Mouse (Mus musculus) lung, postnatal 25 days (tissue): ENCODE measurements around the gene Pde1c.

Source experiments
- DNase-seq: peaks from one replicate; pipeline ENCODE4 v3.0.0; 2022; ENCODE audit warnings: low spot score

The Pde1c gene

DNA sequence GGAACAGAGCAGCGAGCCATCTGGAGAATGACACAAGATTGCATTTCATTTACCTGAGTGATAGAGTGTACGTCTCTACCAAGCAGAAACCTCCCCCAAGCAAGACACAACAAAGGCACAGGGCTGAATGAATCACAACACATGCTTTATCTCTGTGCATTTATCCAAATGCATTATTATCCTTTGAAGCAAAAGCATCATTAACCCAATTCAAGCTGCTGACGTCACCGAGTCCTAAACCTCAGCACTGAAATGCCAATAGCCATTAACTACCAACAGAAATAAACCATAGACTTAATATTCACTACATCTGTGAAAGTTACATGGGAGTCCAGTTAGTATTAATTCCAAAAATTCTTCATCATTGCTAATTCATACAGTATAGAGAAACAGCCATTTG lies 127.4 kb downstream of the Pde1c start:
- no peak for DNase-seq

DNA sequence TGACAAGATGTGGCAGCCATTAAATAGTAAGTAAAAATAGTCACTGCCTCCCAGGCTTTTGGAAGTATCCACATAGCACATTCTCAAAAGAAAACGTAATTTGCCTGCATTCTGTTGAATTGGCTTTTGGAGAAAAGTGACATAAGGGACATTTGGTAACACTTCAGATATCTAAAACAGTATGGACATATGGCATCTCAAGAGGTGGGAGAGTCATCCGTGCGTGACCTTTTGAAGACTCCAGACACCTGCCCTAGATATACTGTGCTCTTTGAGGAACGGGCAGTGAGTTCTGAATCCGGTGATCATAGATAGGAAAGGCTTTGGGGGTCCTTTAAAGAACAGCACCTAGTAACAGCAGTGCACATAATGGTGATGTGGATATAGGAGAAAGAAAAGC lies 143.1 kb downstream of the Pde1c start:
- DNase-seq: no peak

DNA sequence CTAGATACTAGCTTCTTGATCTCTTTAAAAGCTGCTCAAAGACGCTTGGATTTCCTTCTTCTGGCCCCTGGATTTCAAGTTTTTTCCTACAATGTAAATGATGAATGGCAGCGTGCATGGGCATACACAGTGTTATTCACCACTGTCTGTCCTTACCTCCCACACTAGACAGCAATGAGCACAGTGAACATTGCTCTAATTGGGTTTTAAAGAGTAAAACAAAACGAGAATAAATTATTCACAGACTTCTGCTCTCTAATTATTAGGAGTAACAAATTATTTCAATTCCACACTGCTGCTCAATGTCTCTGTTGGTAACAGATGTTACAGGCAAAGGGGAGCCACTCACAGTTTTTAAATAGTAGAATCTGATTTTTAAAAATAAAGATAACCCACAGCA lies 146.0 kb downstream of the Pde1c start:
- DNase-seq: no peak

DNA sequence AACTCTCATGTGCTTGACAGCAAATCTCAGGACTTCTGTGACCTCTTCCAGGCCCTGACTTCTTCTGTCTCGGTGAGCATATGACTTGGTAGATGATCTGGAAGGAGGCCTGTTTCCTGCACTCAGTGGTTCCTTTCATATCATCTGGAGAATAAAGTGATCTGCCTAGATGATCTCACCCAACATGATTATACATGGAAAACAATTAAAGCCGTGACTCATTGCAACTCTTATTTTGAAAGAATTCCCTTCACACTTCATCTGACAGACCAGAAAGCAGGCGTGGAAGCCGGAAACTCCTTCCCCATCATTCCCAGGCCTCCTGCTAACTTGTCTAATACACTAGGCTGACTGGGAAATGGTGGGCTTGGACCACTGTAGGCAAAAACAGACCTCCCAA lies 152.7 kb downstream of the Pde1c start:
- no peak for DNase-seq

DNA sequence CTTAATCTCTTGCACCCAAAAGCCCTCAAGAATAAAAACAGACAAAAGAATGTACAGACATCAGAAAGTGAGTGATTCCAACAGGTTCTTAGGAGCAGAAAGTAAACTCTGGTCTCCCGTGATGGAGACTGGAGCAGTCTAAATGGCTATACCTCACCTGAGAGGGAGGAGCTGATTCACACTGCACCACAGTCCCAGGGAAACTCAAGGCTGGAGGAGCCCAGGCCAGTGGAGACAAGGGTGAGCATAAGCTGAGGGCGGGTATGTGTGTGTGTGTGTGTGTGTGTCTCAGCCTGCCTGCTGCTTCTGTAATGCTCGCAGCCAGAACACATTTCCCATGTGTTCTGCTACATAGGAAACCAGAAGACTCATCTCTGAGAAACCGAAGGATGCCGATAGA lies 179.7 kb downstream of the Pde1c start:
- no peak for DNase-seq

DNA sequence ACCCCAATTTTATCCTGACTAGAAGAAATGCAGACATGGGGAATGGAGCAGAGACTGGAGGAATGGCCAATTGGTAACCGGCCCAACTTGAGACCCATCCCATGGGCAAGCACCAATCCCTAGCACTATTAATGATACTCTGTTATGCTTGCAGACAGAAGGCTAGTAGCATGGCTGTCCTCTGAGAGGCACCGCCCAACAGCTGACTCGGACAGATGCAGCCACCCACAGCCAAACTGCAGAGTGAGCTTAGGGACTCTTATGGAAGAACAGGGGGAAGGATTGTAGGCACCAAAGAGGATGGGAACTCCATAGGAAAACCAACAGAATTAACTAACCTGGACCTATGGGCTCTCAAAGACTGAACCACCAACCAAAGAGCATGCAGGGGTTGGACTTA lies 192.5 kb downstream of the Pde1c start:
- DNase-seq: no peak

DNA sequence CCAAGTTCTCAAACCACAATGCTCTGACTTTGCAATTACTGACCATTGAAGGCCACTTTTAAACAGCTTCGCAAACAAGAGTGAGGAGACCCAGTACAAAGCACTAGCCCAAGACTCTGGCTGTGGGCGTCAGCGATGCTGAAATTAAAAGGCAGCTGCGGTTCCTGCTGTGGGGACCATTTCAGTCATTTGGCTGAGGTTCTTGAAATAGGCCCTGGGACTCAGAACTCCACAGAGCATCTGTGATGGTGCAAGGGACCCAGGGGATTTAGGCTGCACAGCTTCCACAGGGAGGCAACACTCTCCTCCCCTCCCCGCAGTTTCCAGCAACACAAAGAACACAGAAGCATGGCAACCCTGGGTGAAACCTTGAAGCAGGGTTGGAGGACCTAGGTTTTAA lies 194.7 kb downstream of the Pde1c start:
- no peak for DNase-seq

DNA sequence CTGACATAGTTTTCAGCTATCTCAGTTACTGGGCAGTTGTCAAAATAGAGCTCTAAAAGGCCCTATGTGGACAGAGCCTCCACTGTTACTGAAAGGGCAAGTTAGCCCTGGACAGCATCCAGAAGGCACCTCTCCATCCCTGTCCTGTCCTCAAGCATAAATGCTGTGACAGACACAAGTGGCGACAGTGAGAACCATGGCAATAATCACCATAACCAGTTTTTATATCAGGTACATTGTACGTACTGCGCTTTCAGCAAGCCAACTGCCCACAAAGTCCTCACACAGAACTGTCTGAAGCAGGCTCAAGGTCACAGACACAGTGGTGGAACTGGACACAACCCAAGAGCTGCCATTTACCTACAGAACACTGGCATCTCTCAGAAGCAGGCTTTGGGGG lies 195.2 kb downstream of the Pde1c start:
- DNase-seq: no peak

DNA sequence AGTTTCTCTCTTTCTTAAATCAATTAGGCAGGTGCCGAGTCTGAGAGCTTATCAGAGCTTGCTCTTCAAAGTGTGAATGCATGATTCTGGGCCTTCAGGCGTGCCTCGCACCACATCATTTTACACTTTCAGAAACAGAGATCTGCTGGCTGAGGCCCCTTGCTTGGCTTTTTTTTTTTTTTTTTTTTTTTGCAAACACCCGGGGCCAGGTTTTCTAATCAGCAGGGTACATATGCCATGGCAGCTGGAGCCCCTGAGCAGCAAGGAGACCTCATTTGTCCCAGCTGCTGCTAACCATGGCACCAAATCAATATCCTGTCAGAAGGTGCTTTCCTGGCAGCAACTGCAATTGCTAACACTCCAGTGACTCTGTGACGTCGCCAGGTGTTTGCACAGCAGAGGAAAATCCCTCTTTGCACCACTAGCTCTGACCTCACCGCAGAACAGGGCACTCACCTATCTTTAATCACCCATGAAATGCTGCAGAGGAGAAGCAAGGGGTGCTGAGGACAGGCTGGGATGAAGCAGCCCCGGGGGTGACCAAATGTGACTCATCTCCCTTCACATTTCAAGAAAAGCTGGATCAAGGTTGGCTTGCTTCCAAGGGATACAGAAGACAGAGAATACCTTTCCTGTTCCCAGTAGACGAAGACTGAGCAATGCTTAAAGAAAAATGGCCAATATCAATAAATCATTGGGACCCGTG lies 195.7 kb downstream of the Pde1c start:
- no peak for DNase-seq

DNA sequence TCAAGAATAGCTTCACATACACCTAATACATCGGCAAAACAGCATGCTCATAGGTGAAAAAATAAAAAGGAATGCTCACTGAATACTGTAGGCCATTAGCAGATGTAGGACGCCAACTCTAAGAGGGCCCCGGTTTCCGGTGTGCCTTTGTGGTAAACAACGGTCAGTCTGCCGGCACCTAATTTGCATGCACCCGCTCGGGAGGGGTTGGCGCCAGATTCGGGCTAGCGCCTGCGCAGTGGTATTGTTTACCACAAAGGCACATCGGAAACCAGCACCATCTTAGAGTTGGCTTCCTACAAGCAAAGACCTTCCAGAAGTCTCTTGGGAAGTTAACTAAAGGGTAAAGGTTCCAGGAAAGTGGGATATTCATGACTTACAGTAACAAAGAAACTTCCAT lies 199.4 kb downstream of the Pde1c start:
- DNase-seq: no peak

DNA sequence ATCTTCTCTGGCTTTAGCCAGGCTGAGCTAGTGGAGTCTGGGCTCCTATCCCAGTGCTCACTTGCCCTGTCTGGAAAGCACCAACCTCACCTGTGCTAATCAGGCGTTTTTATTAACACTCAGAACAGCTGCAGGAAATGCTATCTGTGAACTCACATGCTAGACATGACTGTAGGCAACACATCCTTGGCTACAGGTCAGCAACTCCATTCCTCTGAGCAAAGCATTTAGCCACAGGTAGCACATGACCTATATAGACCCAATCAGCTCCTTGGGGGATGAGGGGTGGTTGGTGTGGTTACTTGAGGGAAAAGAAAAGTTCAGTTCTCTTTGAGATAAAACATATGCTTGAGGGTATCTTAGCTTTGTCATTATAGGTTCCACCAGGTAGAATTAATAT lies 200.8 kb downstream of the Pde1c start:
- DNase-seq: no peak

DNA sequence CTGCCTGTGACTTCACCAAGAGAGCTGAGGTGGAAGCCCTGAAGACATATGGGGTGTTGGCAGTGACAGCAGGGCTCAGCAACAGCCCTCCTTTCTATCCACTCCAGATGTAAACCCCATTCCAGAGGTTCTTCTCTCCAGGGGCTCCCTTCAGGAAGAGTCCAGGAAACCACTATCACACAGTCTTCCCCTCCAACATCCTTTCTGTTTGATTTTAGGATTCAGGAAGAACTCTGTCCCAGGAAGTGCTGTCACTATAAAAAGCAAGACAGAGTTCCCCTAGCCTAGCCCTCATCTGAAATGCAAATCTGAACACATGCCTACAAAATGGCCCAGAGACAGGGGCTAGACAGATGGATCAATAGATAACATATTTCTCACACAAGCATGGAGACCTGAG lies 201.6 kb downstream of the Pde1c start:
- DNase-seq: no peak

DNA sequence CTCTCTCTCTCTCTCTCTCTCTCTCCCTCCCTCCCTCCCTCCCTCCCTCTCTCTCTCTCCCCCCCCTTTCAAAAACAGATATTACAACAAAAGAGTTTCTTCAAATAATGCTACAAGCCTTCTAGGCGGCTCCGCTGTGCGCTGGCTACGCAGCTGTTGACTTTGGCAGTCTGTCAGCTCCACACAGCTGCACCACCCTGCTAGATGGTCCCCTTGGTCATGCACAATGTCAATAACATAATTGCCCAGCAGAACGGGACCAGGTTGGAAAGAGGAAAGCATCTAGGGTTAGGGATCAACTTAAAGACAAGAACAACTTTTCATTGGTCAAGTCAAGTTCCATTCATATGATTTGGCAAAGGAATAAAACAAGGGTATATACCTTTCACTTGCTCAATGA lies 206.3 kb downstream of the Pde1c start:
- DNase-seq: no peak

DNA sequence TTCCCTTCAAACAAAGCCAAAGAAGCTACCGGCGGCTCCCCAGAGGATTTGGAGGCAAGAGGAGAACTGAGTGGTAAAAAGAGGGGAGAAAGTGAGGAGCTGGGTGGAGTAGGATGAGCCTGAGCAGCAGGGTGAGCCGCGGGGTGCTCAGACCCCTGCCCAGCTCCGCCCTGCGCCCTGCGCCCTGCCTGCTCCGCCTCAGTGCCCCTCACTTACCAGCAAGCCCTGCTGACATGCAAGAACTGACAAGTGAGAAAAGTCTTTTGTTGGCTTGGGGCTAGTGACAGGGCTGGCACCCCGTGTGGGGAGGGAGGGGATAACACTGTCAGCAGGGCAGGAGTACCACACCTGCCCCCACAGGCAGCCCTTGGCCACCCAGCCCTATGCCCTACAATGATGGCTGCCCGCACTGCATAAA lies 206.8 kb downstream of the Pde1c start:
- no peak for DNase-seq

DNA sequence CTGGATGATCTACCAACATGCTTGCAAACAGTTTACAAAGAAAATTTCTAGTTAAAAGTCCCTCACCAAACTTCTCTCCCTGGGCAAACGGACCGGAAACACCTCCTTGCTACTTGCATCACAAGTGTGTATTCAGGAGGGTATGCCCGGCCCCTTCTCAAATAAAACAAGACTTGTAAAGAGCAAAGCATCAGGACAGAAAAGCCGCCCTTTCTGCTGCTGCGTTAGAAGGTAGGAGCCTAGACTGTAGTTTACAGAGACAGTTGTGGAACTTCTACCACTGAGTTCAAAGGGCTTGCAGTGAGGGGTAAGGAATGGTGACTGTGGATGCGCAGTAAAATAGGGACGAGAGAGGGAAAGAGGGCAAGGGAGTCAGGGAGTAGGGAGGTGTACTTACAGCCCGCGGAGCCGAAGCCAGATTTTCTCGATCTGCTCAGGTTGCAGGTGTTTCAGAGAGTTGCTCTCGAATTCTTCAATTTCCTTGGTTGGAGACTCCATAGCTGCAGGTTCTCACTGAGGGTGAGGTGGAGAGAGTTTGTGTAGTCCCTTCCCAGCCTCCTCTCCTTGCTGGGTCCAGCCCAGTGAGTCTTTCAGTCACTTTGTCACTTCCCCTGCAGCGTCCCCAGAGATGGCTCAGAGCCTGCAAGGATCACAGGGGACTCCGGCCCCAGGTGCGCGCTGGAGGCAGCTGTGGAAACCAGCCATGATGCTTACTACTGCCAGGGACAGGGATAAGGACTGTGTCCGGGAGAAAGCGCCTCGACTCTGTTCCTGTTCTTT lies 207.4 kb downstream of the Pde1c start:
- no peak for DNase-seq

DNA sequence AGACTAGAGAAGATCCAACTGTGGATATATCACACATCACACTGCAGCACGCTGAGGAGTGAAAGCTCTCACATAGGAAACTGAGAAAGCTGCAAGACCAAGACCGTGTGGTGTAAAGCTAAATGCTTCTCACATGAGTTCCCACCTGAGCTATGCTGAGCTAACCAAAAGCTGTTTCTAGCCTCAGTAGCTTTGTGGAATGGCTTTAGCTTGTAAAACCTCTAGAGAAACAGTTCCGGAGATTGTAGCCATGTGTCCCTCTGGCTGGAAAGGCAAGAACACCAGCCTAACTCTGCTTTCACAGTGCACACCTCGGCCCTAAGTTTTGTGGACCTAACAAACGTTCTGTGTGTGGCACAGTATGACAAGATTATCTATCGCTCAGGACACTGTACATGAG lies 208.8 kb downstream of the Pde1c start:
- no peak for DNase-seq

DNA sequence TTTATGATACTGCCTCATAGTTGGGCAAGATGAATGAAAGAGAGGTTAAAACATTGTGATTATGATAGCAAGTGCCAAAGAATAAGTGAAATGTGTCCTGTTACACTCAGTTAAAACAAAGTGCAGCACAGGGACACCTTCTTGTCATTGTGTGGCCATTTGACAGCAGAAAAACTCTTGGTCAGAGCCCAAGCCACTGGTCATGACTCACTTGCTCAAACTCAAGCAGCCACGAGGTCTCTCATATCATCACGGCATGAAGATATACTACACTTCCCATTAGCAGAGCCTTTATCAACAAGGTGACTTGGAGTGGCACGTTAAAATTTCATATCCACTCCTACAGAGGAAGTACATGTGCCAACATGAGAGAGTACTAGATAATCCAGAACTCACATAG lies 209.8 kb downstream of the Pde1c start:
- no peak for DNase-seq

DNA sequence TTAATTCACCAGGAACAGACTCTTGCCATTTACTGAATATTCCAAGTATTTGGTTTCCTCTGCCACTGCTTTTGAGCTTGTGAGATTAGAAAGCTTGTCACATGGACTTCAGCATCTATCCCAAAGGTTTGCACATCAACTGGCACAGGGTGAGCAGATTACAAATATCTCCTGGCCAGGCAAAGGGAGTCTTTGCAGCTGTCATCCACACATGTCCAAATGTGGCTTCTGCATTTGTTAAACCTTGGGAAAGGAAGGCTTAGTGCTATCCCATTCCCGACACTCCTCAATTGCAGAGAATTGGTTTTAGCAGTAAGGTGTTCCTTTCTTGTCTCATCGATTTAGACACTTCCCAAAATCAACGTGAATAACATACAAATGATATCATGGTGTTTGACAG lies 221.7 kb downstream of the Pde1c start:
- DNase-seq: no peak

DNA sequence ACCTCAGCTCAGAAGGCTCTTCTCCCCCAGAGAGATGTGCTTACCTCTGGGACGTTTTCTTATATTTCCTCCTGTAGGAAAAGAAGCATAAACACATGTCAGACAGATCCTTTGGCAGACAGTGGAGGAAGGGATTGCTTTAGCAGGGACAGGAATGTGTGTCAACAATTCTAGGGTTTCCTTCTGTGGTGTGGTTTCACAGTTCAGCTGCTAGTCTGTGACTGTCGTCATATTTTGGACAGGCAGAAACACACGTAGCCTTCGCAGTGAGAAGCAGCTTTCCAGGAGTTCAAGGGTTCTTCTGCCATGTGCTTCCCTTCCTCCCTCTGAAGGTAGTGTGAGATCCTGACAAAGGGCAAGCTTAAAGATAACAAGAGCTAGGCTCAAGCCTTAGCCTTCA lies 223.8 kb downstream of the Pde1c start:
- no peak for DNase-seq

DNA sequence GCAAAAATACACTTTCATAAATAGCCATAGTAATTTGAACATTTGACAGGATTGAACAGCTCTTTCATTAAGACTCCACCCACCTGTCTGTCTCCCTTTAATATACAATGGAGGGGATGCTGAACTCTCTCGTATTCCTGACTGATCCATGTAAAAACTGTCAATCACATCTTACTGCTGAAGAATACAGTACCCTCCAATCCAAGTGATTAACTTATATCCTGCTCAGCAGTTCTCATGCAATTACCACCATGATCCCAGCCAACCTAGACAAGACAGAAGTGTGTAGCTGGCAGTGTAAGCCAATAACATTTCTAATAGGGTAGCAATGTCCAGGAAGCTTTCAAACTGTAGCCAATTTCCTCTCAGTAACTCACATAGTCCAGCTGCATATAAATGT lies 226.9 kb downstream of the Pde1c start:
- DNase-seq: no peak

DNA sequence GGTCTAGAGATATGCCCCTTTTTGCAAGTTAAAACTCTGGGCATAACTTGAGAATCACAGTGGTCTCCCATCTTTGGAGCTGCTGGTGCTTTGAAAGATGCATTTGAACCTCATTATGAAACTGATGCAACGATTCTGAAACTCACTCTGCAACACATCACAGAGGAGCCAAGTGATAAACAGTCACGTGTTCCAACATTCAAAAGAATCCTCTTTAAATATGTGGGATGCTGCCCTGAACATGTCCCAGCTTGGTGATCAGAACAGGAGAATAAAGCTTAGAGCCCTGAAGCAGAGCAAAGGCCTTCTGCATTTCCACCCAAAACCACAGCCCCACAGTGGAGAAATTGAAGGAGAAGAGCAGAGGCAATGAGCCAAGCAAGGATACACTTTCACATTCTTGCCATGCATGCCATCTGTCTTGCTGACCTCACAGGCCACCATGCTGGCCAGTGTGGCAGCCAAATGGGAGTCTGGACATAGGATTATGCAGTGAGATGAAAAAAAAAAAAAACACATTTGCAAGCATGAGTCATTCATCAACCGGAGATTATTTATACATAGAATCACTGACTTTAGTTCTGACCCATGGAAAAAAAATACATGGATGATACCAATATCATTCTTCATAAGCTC lies 233.0 kb downstream of the Pde1c start:
- DNase-seq: no peak

DNA sequence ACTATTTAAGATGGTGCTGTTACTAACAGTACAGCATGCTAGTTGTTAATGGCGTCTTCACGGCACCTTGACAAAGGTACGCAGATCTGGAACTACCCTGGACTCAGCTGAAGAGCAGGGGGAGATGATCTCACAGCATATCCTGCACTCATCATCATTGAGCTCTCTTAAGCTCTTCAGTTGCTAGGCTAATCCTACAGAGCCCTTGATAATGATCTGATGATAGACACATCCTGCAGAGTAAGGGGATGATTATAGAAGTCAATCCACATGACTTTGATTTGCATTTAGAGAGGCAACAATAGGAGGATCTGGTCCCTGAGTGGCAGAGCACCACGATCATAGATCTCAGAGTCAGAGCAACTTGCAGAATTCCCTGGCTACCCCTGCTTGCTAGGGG lies 236.8 kb downstream of the Pde1c start:
- DNase-seq: no peak

DNA sequence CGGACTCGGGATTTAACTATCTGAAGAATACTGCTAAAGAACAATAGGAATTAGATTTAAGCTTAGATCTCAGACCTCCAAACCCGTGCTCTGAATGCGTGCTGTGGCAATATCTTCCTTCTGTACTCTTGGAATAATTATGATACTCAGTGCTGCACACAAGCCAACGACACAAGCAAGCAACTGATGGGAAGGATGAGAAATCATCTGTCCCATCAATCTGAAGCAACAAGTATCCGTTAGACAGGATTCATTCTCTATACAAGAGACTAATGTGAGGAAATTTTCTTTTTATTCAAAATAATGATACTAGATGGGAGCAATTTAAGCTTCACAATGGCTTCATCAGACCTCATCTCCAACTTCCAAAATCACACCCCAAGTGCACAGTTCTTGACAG lies 237.5 kb downstream of the Pde1c start:
- DNase-seq: no peak

DNA sequence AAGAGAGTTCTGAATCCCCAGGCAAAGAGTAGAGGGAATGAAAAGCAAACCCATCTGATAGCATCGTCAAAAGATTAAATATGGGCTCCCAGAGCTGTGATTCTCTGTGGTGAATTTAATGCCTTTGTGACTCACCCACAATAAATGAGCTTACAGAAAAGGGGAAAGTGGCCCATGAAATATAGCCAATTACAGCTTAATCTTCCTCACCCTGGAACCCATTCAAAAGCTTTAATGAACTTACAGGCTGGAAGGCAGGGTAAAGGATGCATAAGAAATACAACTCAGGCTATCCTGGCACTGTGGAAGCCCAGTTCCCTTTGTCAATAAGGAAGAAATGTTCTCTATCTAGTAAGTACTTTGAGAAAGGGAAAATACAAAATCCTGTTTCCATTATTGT lies 240.8 kb downstream of the Pde1c start:
- DNase-seq: no peak
